Mouse (Mus musculus) testis, postnatal 14 days (tissue): ENCODE results near the gene Kank4.
"Not testable (repeated sequence)": the region's sequence is repeated elsewhere in the genome, so short reads cannot be mapped to it uniquely, and the experiment has no call there.

Experiments
- DNase-seq: peaks from one replicate; pipeline ENCODE4 v3.0.0; 2021; ENCODE audit warnings: low spot score

Kank4 gene

DNA sequence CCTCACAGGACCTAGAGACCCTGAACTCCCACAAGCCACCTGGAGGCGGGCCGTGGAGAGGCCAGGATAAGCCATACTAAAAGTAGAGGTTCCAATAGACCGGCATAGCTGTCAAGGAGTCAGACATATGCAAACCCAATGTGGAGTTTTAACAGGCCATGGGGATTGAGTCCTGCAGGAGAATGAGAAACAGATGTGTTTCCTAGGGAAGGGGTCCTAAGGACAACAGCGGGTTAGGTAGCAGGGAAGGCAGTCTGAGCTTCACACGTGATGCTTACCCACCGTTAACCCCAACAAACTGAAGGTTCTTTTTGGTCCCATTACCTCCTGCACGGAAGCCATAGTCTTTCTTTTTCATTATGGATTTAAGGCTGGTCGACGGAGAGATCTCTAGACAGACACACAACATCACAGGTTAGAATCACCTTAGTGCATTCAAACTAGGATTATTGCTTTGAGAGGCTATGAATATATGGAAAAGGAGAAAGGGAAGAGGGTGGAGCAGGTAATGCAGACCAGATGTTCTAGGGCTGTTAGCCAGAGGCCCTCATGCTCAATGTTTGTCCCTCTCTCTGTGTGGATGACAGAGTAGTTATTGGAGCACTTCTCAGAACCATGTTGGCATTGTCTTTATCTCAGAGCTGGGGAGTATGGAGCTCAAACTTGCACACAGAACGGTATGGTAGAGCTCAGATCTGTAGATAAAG lies 40.5 kb downstream of the Kank4 start:
- no peak for DNase-seq

DNA sequence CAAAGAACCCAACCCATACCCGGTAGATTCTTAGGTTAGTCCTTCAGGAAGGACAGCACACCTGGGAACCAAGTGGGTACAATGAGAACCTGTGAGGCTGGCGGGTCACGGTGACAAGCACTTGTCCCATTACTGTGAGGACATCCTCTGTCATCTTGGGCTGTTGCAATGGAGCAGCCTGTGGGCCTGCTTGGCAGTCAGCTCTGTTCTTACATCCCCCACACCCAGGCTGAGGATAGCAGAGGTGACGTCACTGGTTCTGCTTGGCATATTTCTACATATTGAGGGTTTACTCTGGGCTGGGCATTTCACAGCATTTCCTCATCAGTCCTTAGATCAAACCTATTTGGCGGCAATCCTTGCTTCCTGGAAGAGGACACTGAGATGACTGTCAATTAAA lies 43.6 kb downstream of the Kank4 start:
- DNase-seq = no peak

- no peak for DNase-seq
These were observed 49.9 kb downstream of the Kank4 start for GRCm38 (mm10) chr4:98767134-98768133.

- no peak for DNase-seq
These were observed 58.3 kb downstream of the Kank4 start for GRCm38 (mm10) chr4:98758872-98759518.

DNA sequence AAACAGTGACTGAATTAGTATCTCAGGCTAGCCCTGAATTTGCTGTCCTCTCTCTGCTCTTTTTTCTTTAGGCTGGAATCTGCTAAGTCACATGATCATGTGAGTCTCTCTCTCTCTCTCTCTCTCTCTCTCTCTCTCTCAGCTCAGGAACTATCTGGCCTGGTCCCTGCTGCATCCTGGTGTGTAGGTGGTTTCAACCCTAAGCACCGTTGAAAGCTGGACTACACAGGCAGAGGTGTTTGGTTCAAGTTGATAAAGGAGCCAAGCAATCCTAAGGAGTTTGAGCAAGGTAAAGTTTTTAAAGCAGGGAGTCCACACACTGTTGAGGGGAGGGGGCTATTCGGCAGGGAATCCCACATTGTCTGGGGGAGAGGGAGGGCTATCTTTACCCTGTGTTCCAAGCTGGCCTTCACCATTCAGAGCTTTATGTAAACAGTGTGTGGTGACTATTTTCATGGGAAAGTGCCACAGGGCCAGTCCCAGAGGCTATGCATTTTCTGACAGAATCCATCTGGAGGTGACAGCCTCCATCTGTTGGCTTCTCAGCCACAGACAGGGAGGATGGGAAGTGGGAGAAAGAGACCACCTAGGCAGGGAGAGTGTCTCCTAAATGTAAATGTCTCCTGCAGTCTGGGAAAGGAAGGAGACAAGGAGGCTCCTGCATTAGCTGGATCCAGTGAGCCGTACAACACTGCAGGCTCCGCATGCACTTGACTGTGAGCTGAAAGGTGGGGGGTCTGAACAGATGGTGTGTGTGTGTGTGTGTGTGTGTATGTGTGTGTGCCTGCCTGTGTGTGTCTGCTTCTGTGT lies 59.1 kb downstream of the Kank4 start:
- no peak for DNase-seq

DNA sequence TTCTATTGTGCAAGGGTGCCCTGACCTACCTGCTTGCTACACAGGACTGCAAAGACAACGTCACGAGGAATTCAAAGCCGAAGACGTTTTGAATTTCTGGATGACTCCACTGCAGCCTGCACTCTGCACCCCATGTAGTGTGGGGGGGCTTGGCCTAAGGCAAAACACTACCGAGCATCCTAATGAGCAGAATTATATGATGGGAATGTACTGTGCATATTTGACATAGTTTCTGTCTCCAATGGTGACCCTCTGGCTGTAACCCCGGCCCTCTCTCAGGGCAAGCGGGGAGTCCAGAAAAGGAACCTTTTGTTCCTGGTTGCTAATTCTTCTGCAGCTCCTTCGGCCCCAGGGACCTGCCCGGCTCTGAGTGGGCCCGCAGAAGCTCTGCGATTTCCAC lies 61.2 kb downstream of the Kank4 start:
- DNase-seq = no peak

DNA sequence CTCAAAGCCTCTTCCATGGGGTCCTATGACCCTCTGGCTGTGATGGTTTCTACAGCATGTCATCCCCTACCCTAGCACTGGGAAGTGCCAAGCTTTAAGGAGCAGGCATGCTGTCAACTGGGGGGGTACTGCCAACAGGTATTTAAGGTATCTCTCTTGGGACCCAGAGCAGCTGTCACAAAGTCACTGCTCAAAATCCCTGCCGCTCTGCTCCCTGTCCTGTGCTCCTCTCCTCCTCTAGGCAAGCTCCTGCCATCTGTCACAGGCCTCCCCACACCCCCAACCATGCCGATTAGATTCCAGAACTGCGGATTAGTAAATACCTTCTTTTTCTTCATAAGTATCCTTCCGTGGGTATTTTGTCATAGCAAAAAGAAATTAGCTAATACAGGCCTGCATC lies 62.9 kb downstream of the Kank4 start:
- no peak for DNase-seq

DNA sequence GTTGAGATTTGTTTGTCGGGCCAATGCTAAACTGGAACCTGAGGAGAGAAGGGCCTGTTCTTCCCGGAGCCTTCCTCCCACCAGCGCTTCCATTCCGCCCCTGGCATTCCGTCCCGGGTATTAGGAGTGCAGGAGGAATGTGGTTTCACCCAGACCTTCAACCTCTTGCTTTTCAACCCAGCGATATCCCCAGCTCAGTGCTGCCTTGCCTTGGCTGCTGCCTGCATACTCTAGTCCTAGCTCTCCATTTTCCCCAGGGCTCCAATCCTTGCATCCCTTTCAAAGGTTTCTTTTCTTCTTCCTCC lies 73.5 kb downstream of the Kank4 start:
- no peak for DNase-seq

DNA sequence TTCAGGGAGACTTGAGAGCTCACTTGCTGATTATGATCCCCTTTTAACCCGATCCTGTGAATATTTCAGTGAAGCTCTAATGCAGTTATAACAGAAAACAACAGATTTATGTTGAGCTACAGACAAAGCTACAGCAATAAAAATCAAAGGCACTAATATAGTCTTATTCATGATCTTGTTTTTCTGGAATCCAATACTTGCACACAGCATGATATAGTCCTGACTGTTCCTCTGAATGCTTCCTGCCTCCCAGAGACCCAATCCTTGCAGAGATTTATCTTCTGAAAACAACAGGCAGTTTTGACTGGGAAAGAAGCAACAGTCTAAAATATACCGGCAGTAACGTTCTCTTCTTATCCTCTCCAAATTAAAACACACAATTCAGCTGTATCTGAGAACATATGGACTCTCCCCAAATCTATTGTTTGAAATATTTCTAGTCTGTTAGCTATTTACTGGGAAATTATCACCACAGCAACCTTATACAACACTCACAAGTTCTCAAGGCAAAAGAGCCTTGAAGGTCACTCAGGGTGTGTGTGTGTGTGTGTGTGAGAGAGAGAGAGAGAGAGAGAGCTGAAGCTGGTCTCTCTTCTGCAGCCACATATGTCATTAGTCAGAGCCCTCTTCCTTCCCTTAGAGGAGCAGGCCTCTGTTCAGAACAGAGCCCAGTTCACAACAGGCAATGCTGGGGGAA lies 74.0 kb downstream of the Kank4 start:
- DNase-seq = no peak

GRCm38 (mm10) chr4:98739753-98740152 lies 77.6 kb downstream of the Kank4 start:
- no peak for DNase-seq

- no peak for DNase-seq
These were observed 83.7 kb downstream of the Kank4 start for GRCm38 (mm10) chr4:98733660-98734059.

- DNase-seq = no peak
These were observed 88.6 kb downstream of the Kank4 start for GRCm38 (mm10) chr4:98728716-98729115.

GRCm38 (mm10) chr4:98727959-98728347 lies 89.4 kb downstream of the Kank4 start:
- no peak for DNase-seq

DNA sequence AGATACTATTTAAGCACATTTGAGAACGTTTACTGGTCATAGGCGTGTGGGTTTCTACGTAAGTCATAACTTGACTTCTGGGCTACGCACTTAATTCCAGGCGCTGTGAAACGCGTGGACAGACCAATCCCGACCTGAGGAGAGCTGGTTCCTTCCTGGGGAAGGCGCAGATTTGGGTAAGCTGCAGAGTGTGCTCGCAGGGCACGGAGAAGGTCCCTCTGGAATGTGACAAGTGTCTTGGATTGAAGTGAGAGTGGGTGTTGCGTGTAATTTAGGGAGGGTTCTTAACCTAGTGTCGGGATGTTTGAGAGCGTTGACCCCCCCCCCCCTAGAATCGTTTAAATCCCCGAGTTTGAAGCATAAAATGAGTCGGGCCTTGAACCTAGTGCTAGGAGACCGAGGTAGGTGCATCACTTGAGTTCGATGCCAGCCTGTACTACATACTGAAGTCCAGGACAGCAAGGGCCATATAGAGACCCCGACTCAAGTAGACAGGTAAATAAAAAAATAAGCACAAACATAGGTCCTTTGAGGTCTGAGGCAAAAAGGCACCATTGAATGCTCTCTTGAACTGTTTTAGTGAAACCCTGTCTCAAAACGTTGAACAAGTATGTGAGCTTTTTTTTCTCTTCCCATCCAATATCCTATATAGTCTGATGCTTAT lies 89.9 kb downstream of the Kank4 start:
- no peak for DNase-seq

GRCm38 (mm10) chr4:98726590-98727237 lies 90.6 kb downstream of the Kank4 start, which contains the start of gene L1td1:
Gene L1td1 (plus strand): TSS chr4:98726734.
- DNase-seq = no peak

GRCm38 (mm10) chr4:98725439-98725838 lies 91.9 kb downstream of the Kank4 start:
- DNase-seq = no peak

DNA sequence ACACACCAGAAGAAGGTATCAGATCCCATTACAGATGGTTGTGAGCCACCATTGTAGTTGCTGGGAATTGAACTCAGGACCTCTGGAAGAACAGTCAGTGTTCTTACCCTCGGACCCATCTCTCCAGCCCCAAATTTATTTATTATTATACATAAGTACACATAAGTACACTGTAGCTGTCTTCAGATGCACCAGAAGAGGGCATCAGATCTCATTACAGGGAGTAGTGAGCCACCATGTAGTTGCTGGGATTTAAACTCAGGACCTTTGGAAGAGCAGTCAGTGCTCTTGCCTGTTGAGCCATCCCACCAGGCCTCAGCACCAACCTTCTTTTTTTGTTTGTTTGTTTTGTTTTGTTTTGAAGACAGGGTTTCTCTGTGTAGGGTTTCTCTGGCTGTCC lies 92.7 kb downstream of the Kank4 start:
- not testable (repeated sequence) for DNase-seq

DNA sequence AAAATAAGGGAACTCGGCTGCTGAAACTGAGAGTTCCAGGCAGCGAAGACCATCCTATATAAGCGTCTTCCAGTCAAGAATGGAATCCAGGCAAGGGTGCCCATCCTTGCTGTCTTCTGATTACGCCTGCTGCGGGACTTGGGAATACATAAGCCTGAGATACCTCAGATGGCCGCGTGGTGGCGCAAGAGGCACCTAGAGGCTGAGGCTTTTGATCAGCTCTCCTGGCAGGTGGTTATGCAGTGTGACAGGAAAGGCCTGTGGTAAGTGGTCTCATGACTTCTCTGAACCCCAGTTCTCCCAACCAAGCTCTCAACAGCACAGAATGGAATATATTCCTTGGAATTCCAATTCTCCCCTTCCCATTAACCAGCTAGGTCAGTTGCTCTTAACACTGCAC lies 94.9 kb downstream of the Kank4 start:
- peak; percentile 67 for DNase-seq

GRCm38 (mm10) chr4:98718547-98718917 lies 98.8 kb downstream of the Kank4 start:
- DNase-seq = no peak
